Mouse (Mus musculus): ENCODE measurements around the gene Mtfmt. TPM values are rescaled to one million over a fixed set of nuclear protein-coding genes. Genes with fewer than 3 reads are reported as not detected.

The Mtfmt gene
- 13.7 and 15.0 TPM in 2 replicates for polyA plus RNA-seq (2015; fragmentation: Nextera tagmentation; extraction: Ambion mirVana)

DNA sequence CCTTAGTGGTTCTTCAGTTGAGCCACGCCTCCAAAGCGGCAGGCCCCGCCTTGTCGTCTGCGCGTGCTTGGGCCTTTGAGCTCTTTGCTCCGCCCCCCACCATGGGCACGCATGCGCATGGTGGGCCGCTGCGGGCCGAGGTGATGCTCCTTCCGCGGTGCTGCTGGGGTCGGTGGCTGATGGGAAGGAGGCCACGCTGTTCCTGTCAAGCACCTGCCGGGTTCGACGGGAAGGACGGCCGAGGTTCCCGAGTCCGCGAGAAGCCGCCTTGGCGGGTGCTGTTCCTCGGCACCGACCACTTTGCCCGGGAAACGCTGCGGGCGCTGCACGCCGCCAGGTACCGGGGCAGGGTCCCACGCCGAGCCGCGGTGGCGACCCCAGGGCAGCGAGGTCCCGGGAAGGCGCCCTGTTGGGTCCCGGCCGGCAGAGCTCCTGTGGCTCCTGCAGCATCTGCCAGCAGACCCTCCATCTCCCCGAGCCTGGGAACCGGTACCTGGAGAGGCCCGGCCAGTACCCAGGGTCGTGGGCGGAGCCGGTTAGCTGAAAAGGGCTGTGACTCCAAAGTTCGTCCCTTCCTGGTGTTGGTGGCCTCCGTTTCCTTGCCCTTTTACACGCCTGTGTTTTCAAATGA is at the start of gene Mtfmt:
Gene Mtfmt (plus strand): TSS at position 112 of the 631 bp plus-strand sequence.
- Histone ChIP-seq H3K4me1 (ENCODE audit: control insufficient read depth, insufficient read depth, low read length) (peaks cover 4% of the 10 kb centered on the region; the same call in 1 of the 2 replicates), H3K36me3 (ENCODE audit: control insufficient read depth, insufficient read depth) (peaks cover 6% of the 10 kb centered on the region; the same call in 1 of the 2 replicates), H3K9ac (ENCODE audit: low read length) (peak within 1 kb of the TSS; percentile 89), H3K4me2 (ENCODE audit: low read depth, low read length) (peak within 1 kb of the TSS; percentile 75), H3K4me3 (ENCODE audit: low read length) (peak within 1 kb of the TSS; percentile 96), H3K9me3 (replicated peaks; ENCODE audit: control insufficient read depth, low read length) (no peaks in the 10 kb centered on the region), H3K27ac (ENCODE audit: low read length) (peak within 1 kb of the TSS; percentile 5; the same call in 1 of the 2 replicates), H3K27me3 (ENCODE audit: control insufficient read depth, insufficient read depth, low read length) (no peaks in the 10 kb centered on the region)
- under 1% methylated on average over 54 of the region's 54 CpGs for WGBS
- peak; percentile 93 for ATAC-seq (replicated peaks; ENCODE audit: extremely low read depth, insufficient read depth, low FRiP score)

DNA sequence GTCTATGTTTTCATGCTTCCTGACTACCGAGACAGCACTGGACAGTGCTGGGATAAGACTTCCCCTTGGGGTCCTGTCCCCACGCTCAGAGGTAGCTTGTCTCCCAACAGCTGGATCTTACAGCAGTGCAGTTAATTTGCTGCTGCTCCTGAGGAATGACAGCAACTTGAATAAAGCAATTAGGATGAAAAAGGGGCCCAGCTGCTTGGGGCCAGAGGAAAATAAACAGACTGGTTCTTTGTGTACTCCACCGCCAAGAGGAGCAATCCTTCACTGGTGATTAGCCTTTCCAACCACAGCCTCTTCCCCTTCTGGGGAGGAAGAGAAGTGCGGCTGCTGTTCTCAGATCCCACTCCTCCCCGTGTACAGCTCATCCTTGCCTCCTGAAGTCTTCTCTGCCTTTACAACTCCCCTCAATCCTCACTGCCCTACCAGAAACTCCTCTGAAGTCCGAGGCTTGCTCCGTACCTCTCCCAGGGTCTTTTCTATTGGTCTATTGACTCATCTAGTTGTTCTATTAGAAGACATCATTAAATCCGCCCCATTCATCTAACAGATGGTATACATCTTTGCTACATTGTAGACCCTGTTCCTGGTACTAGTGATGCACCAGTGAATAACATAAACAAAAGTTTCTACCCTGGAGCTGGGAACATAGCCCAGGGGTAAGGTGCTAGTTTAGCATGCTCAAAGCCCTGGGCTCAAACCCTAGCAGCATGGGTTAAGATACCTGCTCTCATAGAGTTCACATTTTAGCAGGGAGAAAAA is 49.0 kb upstream of the Mtfmt start:
- Histone ChIP-seq H3K9ac (ENCODE audit: low read length) (no peak overlapping the region), H3K27me3 (ENCODE audit: control insufficient read depth, insufficient read depth, low read length) (peaks cover 15% of the 10 kb centered on the region), H3K27ac (ENCODE audit: low read length) (no peak overlapping the region), H3K4me2 (ENCODE audit: low read depth, low read length) (no peak overlapping the region), H3K9me3 (replicated peaks; ENCODE audit: control insufficient read depth, low read length) (no peaks in the 10 kb centered on the region), H3K36me3 (ENCODE audit: control insufficient read depth, insufficient read depth) (no peaks in the 10 kb centered on the region), H3K4me1 (ENCODE audit: control insufficient read depth, insufficient read depth, low read length) (peaks cover 5% of the 10 kb centered on the region), H3K4me3 (ENCODE audit: low read length) (no peak overlapping the region)
- WGBS, result 40% methylated on average over 8 of the region's 8 CpGs
- no peak for ATAC-seq (replicated peaks; ENCODE audit: extremely low read depth, insufficient read depth, low FRiP score)

- WGBS, result 15% methylated on average over 96 of the region's 96 CpGs
- Histone ChIP-seq H3K27me3 (ENCODE audit: control insufficient read depth, insufficient read depth, low read length) (peaks cover 23% of the 10 kb centered on the region), H3K9me3 (replicated peaks; ENCODE audit: control insufficient read depth, low read length) (no peaks in the 10 kb centered on the region), H3K36me3 (ENCODE audit: control insufficient read depth, insufficient read depth) (no peaks in the 10 kb centered on the region), H3K4me1 (ENCODE audit: control insufficient read depth, insufficient read depth, low read length) (peaks cover 17% of the 10 kb centered on the region), H3K4me3 (ENCODE audit: low read length) (peak overlapping the region; percentile 60), H3K9ac (ENCODE audit: low read length) (peak overlapping the region; percentile 73), H3K27ac (ENCODE audit: low read length) (no peak overlapping the region), H3K4me2 (ENCODE audit: low read depth, low read length) (peak overlapping the region; percentile 82)
- peak; percentile 53 for ATAC-seq (replicated peaks; ENCODE audit: extremely low read depth, insufficient read depth, low FRiP score)
These were observed 44.6 kb upstream of the Mtfmt start for GRCm38 (mm10) chr9:65390752-65391612.

GRCm38 (mm10) chr9:65391613-65391964 is 44.0 kb upstream of the Mtfmt start, which contains the start of gene Kbtbd13:
Kbtbd13 (minus strand) TSS chr9:65391652.
- Histone ChIP-seq H3K4me2 (ENCODE audit: low read depth, low read length) (peak within 1 kb of the TSS; percentile 82), H3K9me3 (replicated peaks; ENCODE audit: control insufficient read depth, low read length) (no peaks in the 10 kb centered on the region), H3K9ac (ENCODE audit: low read length) (peak within 1 kb of the TSS; percentile 73), H3K36me3 (ENCODE audit: control insufficient read depth, insufficient read depth) (no peaks in the 10 kb centered on the region), H3K27ac (ENCODE audit: low read length) (no peak within 1 kb of the TSS), H3K27me3 (ENCODE audit: control insufficient read depth, insufficient read depth, low read length) (peaks cover 23% of the 10 kb centered on the region), H3K4me1 (ENCODE audit: control insufficient read depth, insufficient read depth, low read length) (peaks cover 17% of the 10 kb centered on the region), H3K4me3 (ENCODE audit: low read length) (peak within 1 kb of the TSS; percentile 60)
- no peak for ATAC-seq (replicated peaks; ENCODE audit: extremely low read depth, insufficient read depth, low FRiP score)
- WGBS, result 26% methylated on average over 8 of the region's 8 CpGs

DNA sequence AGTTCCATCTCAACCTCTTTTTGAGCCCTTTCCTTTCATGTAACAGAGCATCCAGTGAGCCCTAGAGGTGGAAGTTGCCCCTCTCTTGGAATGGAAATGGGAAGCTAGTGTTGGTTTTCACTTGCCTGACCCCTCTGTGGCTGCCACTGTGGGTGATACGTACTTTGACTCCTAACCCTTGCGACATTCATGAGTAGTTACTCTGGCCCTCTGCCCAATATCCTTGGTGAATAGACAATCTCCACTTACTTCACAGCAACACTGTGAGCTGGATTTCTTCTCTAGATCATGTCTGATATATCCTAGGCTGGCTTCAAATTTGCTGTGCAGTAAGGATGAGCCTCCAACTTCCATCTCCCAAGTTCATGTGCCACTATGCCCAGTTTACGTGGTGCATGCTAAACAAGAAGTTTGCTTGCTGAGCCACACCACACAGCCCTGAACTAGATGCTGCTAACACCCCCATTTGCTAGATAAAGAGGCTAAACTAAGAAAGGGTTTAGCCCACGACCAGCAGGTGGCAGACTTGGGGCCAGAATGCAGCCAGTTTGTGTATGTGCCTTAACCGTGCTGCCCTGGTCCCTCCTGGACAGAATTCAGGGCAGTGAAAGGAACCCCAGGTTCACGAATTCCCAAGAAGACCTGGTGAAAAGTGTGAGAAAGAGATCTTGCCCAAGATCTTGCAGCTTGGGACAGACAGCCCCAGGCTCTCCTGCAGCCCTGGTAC is 42.8 kb upstream of the Mtfmt start:
- Histone ChIP-seq H3K36me3 (ENCODE audit: control insufficient read depth, insufficient read depth) (no peaks in the 10 kb centered on the region), H3K4me3 (ENCODE audit: low read length) (no peak overlapping the region), H3K27ac (ENCODE audit: low read length) (peak overlapping the region; percentile 13; the same call in 1 of the 2 replicates), H3K27me3 (ENCODE audit: control insufficient read depth, insufficient read depth, low read length) (peaks cover 23% of the 10 kb centered on the region), H3K9ac (ENCODE audit: low read length) (no peak overlapping the region), H3K4me2 (ENCODE audit: low read depth, low read length) (no peak overlapping the region), H3K9me3 (replicated peaks; ENCODE audit: control insufficient read depth, low read length) (no peaks in the 10 kb centered on the region), H3K4me1 (ENCODE audit: control insufficient read depth, insufficient read depth, low read length) (peaks cover 17% of the 10 kb centered on the region)
- 21% methylated on average over 6 of the region's 6 CpGs for WGBS
- no peak for ATAC-seq (replicated peaks; ENCODE audit: extremely low read depth, insufficient read depth, low FRiP score)

DNA sequence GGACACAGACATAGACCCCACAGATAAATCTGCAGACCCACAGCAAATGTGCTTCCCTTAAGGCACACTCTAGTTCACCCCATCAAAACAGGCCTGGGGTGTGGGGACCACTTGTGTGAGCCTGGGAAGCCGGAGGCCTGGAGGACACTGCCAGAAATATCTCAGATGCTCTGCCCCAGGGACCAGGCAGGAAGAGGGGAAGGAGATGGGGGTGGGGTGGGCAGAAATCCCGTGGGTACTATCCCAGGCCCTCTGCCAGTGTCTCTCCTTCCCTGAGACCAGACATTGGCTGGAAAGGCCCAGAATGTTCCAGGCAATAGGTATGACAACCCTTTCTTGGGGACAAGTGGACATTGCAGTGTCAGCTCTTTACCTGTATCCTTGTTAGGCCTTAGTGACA is 42.0 kb upstream of the Mtfmt start:
- H3K27me3 ChIP-seq (ENCODE audit: control insufficient read depth, insufficient read depth, low read length), result peaks cover 23% of the 10 kb centered on the region
- no peaks in the 10 kb centered on the region for H3K36me3 ChIP-seq (ENCODE audit: control insufficient read depth, insufficient read depth)
- 15% methylated on average over 2 of the region's 2 CpGs for WGBS
- H3K4me1 ChIP-seq (ENCODE audit: control insufficient read depth, insufficient read depth, low read length), result peaks cover 23% of the 10 kb centered on the region
- H3K27ac ChIP-seq (ENCODE audit: low read length), result peak overlapping the region; percentile 13; the same call in 1 of the 2 replicates
- no peak overlapping the region for H3K4me3 ChIP-seq (ENCODE audit: low read length)
- no peak for ATAC-seq (replicated peaks; ENCODE audit: extremely low read depth, insufficient read depth, low FRiP score)
- no peak overlapping the region for H3K4me2 ChIP-seq (ENCODE audit: low read depth, low read length)
- H3K9ac ChIP-seq (ENCODE audit: low read length), result no peak overlapping the region
- no peaks in the 10 kb centered on the region for H3K9me3 ChIP-seq (replicated peaks; ENCODE audit: control insufficient read depth, low read length)

DNA sequence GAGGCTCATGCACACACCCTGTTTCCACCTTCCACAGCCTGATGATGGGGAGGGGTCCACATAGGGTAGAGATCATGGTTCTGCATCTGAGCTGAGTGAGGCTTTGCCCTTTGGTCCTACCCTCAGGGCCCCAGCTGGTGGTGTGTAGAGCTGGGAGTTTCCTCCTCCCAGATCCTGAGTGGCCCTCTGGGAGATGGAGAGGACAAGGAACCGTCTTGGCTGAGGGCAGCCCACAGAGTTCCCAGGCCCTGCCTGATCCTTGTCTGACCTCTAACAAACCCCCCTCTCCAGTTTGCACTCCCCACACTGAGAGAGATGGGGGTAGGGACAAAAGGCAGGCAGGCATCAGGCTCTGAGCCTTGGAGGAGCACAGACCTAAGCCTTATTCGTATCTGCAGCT is 41.2 kb upstream of the Mtfmt start:
- no peak for ATAC-seq (replicated peaks; ENCODE audit: extremely low read depth, insufficient read depth, low FRiP score)
- no peaks in the 10 kb centered on the region for H3K9me3 ChIP-seq (replicated peaks; ENCODE audit: control insufficient read depth, low read length)
- H3K4me2 ChIP-seq (ENCODE audit: low read depth, low read length), result no peak overlapping the region
- H3K27me3 ChIP-seq (ENCODE audit: control insufficient read depth, insufficient read depth, low read length), result peaks cover 23% of the 10 kb centered on the region
- WGBS, result 65% methylated on average over 2 of the region's 2 CpGs
- H3K27ac ChIP-seq (ENCODE audit: low read length), result 0 out of 2 replicates have a peak overlapping the region, but pooled peaks have one; percentile 6
- no peak overlapping the region for H3K4me3 ChIP-seq (ENCODE audit: low read length)
- H3K9ac ChIP-seq (ENCODE audit: low read length), result no peak overlapping the region
- H3K36me3 ChIP-seq (ENCODE audit: control insufficient read depth, insufficient read depth), result no peaks in the 10 kb centered on the region
- H3K4me1 ChIP-seq (ENCODE audit: control insufficient read depth, insufficient read depth, low read length), result peaks cover 26% of the 10 kb centered on the region

DNA sequence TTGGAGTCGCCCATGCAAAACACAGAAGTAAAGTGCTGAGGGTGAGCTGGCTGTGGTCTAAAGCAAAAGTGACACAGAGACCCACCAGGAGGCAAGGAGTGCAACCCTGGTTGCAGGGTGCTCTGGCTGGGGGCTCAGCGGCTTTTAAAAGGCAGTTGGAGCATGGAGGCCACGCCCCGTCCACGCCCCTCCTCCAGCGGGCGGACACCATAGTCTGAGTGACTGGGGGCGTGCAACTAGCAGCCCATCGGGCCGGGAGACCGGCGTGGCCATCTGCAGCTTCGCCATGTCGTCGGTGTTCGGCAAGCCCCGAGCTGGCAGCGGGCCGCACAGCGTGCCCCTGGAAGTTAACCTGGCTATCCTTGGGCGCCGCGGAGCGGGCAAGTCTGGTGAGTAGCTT is 37.3 kb upstream of the Mtfmt start, which contains the start of gene Rasl12:
Gene Rasl12 (plus strand): TSS at position 228 of the 400 bp plus-strand sequence.
- H3K4me2 ChIP-seq (ENCODE audit: low read depth, low read length), result peak within 1 kb of the TSS; percentile 87
- H3K27me3 ChIP-seq (ENCODE audit: control insufficient read depth, insufficient read depth, low read length), result no peaks in the 10 kb centered on the region
- H3K9me3 ChIP-seq (replicated peaks; ENCODE audit: control insufficient read depth, low read length), result no peaks in the 10 kb centered on the region
- under 1% methylated on average over 24 of the region's 24 CpGs for WGBS
- H3K4me3 ChIP-seq (ENCODE audit: low read length), result peak within 1 kb of the TSS; percentile 65
- no peak within 1 kb of the TSS for H3K27ac ChIP-seq (ENCODE audit: low read length)
- H3K9ac ChIP-seq (ENCODE audit: low read length), result peak within 1 kb of the TSS; percentile 69
- H3K36me3 ChIP-seq (ENCODE audit: control insufficient read depth, insufficient read depth), result no peaks in the 10 kb centered on the region
- peaks cover 10% of the 10 kb centered on the region for H3K4me1 ChIP-seq (ENCODE audit: control insufficient read depth, insufficient read depth, low read length)
- ATAC-seq (replicated peaks; ENCODE audit: extremely low read depth, insufficient read depth, low FRiP score), result peak; percentile 82
